Mouse (Mus musculus) adrenal gland, postnatal 0 days (tissue): Measurements from ENCODE around the gene Ttll3. TPM values are rescaled to one million over a fixed set of nuclear protein-coding genes. Genes with fewer than 3 reads are reported as not detected.

ENCODE experiments used
- microRNA-seq: library from miRNA; unstranded; fragments of <30 nt; microRNA quantifications from one replicate; pipeline ENCODE4, GENCODE M21; 2016; ENCODE audit warnings: borderline replicate concordance; ENCODE audit not compliant: insufficient number of aligned reads
- polyA plus RNA-seq: library from polyadenylated mRNA; unstranded; fragments of >200 nt; fragmentation: Nextera tagmentation; extraction: Ambion mirVana; gene quantifications from 2 replicates; pipeline ENCODE4 v1.2.1, GENCODE M21; 2015

Gene Ttll3
- polyA plus RNA-seq: 1.4 and 1.8 TPM in 2 replicates

DNA sequence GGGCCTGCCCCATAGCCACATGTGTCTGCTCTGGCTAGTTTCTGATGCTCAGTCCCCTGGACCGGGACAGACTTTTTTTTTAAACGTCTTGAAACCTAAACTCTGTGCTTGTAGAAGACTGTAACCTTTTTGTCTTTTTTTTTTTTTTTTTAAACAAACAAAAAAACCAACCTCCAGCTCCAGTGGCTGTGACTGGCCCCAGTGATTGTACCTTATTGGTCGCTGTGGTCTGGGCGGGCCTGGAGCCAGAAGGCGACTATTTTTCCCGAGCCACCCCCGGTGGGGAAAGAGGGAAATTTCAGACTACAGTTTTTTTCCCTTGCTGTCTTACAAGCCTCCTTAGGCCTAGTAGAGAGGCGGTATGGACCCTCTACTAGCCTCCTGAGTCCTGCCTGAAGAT, at the start of gene Ttll3:
Gene Ttll3, plus strand, starts transcription at position 301 of the 400 bp plus-strand sequence.

DNA sequence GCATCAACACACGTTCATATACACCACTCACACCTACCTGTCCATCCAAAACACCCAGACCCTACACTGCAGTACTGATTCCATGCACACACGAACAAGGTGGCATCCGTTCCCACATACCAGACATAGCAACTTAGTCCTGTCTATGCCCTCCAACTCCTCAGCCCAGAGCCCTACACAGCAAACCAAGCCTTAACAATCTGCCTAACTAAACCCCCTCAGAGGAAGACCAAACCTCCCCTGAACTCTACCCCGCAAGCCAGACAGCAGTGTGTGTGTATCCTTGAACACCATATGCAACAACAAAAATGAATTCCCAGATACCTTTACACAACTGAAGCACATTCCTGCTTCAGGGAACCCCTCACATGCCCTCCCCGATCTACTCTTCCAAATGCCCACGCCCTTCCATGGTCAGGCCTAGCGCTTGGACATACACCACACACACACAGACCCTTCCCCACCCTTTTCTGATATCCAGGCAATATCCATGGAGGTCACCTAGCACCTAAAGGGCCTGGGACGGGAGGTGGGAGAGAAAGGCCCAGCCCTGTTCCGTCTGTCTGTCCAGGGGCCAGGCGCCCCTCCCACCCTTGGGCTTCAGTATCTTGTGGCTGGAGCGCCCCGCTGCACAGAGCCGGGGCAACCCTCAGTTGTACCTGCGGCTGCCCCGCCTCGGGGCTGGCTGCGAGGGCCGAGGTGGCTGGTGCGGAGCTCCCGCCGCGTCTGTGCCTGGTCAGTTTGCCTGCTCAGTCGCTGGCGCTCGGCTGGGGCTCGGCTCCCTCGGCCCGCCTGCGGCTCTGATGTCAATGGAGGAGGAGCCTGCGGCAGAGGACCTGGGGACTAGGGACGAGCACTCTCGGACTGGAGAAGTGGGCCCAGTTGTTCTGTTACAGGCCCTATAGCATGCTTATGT, 45.6 kb upstream of the Ttll3 start, which contains the start of gene Camk1:
Gene Camk1, minus strand, starts transcription at position 808 of the 916 bp plus-strand sequence.

GRCm38 (mm10) chr6:113377496-113378385, 11.3 kb upstream of the Ttll3 start, which contains the start of the genes Tada3 and Arpc4:
Gene Tada3, minus strand, starts transcription at chr6:113377883.
Gene Arpc4, plus strand, starts transcription at chr6:113378115.

GRCm38 (mm10) chr6:113419199-113419587, 30.1 kb downstream of the Ttll3 start, which contains the start of gene Rpusd3:
Gene Rpusd3, minus strand, starts transcription at chr6:113419340.

GRCm38 (mm10) chr6:113435664-113436205, 46.7 kb downstream of the Ttll3 start, which contains the start of gene Cidec:
Gene Cidec, minus strand, starts transcription at chr6:113435760.

DNA sequence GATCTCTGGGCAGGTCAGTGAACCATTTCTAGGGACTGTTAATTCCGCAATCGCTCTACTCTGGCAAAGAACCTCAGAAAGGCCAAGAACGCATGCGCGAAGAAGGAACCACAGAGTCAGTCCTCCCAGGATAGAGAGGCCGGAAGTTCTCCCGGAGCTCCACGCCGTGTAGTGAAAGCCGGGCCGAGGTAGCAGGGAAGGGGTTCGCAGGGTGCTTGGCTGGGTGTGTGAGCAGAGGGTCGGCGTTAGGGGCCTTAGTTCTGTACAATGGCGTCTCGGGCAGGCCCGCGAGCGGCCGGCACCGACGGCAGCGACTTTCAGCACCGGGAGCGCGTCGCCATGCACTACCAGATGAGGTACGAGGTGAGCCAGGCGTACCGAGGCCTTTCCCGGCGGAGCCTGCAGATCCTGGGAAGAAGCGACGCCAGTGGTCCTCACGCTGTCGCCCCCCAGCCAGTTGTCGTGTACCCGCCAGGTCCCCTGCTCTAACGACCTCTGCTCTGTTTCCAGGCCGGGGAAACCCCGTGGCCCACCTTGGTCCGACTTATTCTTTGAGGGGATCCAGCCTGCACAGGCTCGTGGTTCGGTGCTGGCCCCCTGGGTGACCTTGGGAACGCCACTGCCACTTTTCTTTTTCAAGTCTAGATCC, 53.5 kb downstream of the Ttll3 start, which contains the start of gene Jagn1:
Gene Jagn1, plus strand, starts transcription at position 128 of the 649 bp plus-strand sequence.

GRCm38 (mm10) chr6:113457952-113458534, 69.0 kb downstream of the Ttll3 start, which contains the start of gene Il17re:
Gene Il17re, plus strand, starts transcription at chr6:113458484.

Small RNA genes within 50 kb of the gene (microRNA-seq; reads per million reads assigned to microRNA genes)
- not detected for gene Gm24387

Other genes with a start within 250 kb of the Ttll3 start
- gene Lhfpl4, start 193.9 kb upstream of the Ttll3 start, polyA plus RNA-seq: 4.2 and 6.2 TPM in 2 replicates
- gene Mtmr14, start 151.4 kb upstream of the Ttll3 start, polyA plus RNA-seq: 30.8 and 32.0 TPM in 2 replicates
- gene Cpne9, start 107.0 kb upstream of the Ttll3 start, polyA plus RNA-seq: 0.11 TPM in 2 replicates
- 7.2 and 9.8 TPM in 2 replicates for gene Brpf1, start 82.1 kb upstream of the Ttll3 start, polyA plus RNA-seq
- 12.6 and 15.8 TPM in 2 replicates for gene Ogg1, start 62.3 kb upstream of the Ttll3 start, polyA plus RNA-seq
- gene Camk1, start 45.3 kb upstream of the Ttll3 start, polyA plus RNA-seq: 101 and 105 TPM in 2 replicates
- gene Tada3, start 11.4 kb upstream of the Ttll3 start, polyA plus RNA-seq: 28.2 and 43.4 TPM in 2 replicates
- gene Arpc4, start 11.1 kb upstream of the Ttll3 start, polyA plus RNA-seq: 282 and 330 TPM in 2 replicates
- gene Rpusd3, start 30.1 kb downstream of the Ttll3 start, polyA plus RNA-seq: 8.8 and 15.2 TPM in 2 replicates
- 1.2 and 2.2 TPM in 2 replicates for gene Cidec, start 46.5 kb downstream of the Ttll3 start, polyA plus RNA-seq
- 62.6 and 65.0 TPM in 2 replicates for gene Jagn1, start 53.3 kb downstream of the Ttll3 start, polyA plus RNA-seq
- gene Il17re, start 69.2 kb downstream of the Ttll3 start, polyA plus RNA-seq: 2.0 and 2.7 TPM in 2 replicates
- gene Il17rc, start 82.2 kb downstream of the Ttll3 start, polyA plus RNA-seq: 16.6 and 22.4 TPM in 2 replicates
- 26.5 and 32.6 TPM in 2 replicates for gene Creld1, start 94.0 kb downstream of the Ttll3 start, polyA plus RNA-seq
- 0.62 and 0.69 TPM in 2 replicates for gene Prrt3, start 112.7 kb downstream of the Ttll3 start, polyA plus RNA-seq
- 107 and 145 TPM in 2 replicates for gene Emc3, start 142.4 kb downstream of the Ttll3 start, polyA plus RNA-seq
- gene Fancd2, start 142.4 kb downstream of the Ttll3 start, polyA plus RNA-seq: 2.4 and 3.5 TPM in 2 replicates
- 0.49 and 0.65 TPM in 2 replicates for gene Fancd2os, start 211.5 kb downstream of the Ttll3 start, polyA plus RNA-seq
- 300 and 360 TPM in 2 replicates for gene Brk1, start 215.5 kb downstream of the Ttll3 start, polyA plus RNA-seq
- gene Vhl, start 234.7 kb downstream of the Ttll3 start, polyA plus RNA-seq: 37.0 and 43.4 TPM in 2 replicates
- 5.2 and 6.3 TPM in 2 replicates for gene Irak2, start 249.2 kb downstream of the Ttll3 start, polyA plus RNA-seq